Mouse (Mus musculus): Measurements from ENCODE around the gene Vrk3. TPM values are rescaled to one million over a fixed set of nuclear protein-coding genes. Genes with fewer than 3 reads are reported as not detected.

The Vrk3 gene
- polyA plus RNA-seq, 1 experiment from 2014 or later: 35.2 TPM

DNA sequence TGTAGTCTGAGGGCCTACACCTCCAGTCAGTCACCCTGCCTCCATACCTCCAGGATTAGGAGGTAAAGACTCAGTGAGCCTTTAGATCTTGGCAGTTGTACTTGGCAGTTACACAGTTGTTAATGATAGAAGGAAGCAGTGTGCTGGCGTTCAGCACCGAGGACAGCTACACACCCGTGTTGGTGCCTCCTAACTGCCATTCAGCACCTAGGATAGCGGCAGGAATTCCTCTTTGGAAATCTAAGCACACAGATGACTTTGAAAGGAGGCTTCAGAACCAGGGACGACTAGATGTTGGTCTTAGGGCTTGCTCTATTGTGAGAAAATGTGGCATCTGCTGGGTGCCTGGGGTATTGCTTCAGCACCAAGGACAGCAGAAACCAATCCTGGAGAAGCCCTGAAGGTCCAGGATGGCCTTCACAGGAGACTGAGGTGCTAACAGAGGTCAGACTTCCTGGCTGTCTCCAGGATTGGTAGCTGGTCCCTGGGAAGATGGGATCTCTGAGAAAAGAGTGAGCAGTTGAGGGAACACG, 21.9 kb downstream of the Vrk3 start:
- H3K27me3 ChIP-seq (replicated peaks): no peaks in the 10 kb centered on the region
- no peaks in the 10 kb centered on the region for H3K4me1 ChIP-seq
- ATAC-seq (ENCODE audit: low FRiP score, low read depth): no peak
- no peak overlapping the region for H3K9ac ChIP-seq
- H3K27ac ChIP-seq: no peak overlapping the region
- H3K36me3 ChIP-seq: peaks cover 72% of the 10 kb centered on the region
- no peak overlapping the region for H3K4me3 ChIP-seq
- no peak overlapping the region for H3K4me2 ChIP-seq (replicated peaks)
- H3K9me3 ChIP-seq: no peaks in the 10 kb centered on the region
- WGBS: 16% methylated on average over 6 of the region's 6 CpGs

DNA sequence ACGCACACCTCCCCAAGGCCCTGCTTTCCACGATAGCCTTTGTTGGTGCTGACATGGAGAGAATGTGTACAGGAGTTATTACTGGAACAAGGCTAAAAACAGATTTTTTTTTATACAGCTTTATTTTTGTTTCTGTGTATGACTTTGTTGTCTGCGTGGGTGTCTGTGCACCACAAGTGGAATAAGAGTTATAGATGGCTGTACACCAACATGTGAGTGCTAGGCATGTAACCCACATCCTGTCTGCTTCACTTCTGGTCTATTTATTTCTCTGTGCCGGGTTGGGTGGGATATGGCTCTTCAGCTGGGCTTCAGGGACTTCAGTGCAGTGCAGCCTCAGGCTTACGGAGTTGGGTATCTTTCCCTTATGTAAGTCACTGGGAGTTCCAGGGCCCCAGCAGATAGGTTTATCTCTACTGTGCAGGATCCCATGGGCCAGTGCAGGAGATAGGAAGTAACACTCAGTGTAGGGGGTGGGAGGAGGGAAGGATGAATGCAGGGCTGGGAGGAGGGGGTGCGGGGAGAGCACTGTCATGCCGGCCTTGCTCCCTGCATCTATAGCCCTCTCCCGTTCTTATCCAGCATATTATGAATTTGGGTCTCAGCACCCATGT, 24.5 kb downstream of the Vrk3 start:
- Histone ChIP-seq H3K9ac (no peak overlapping the region), H3K4me3 (no peak overlapping the region), H3K36me3 (peaks cover 71% of the 10 kb centered on the region), H3K9me3 (no peaks in the 10 kb centered on the region), H3K4me2 (replicated peaks) (no peak overlapping the region), H3K27ac (no peak overlapping the region), H3K4me1 (no peaks in the 10 kb centered on the region), H3K27me3 (replicated peaks) (no peaks in the 10 kb centered on the region)
- WGBS: 94% methylated on average over 8 of the region's 8 CpGs
- ATAC-seq (ENCODE audit: low FRiP score, low read depth): no peak

DNA sequence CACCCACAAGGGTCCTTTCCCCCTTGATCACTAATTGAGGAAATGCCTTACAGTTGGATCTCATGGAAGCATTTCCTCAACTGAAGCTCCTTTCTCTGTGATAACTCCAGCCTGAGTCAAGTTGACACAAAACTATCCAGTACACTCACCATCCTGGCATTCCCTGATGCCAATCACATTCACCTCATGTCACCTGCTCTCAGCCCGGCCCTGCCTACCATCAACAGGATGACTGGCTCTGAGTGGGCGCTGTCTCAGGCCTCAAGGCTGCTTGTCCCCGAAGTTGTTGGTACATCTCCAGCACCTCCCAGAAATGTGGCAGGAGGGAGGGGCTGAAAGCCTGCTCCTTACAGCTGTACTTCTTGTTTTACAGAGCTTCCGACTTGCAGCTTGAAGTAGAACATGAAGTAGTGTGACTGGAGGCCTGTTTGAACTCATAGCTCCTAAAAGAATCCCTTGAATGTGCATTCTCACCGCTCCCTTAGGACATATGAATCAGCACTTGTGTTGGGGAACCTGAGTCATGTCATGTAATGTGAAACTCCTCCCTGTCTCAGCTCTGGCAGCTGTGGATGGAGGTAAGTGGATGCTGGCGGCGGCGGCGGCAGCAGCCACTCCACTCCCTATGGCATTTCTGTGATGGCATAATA, 28.8 kb downstream of the Vrk3 start:
- no peak for ATAC-seq (ENCODE audit: low FRiP score, low read depth)
- 93% methylated on average over 9 of the region's 9 CpGs for WGBS
- Histone ChIP-seq H3K27ac (no peak overlapping the region), H3K4me3 (no peak overlapping the region), H3K4me2 (replicated peaks) (no peak overlapping the region), H3K9ac (no peak overlapping the region), H3K9me3 (no peaks in the 10 kb centered on the region), H3K27me3 (replicated peaks) (no peaks in the 10 kb centered on the region), H3K36me3 (peaks cover 51% of the 10 kb centered on the region), H3K4me1 (no peaks in the 10 kb centered on the region)

DNA sequence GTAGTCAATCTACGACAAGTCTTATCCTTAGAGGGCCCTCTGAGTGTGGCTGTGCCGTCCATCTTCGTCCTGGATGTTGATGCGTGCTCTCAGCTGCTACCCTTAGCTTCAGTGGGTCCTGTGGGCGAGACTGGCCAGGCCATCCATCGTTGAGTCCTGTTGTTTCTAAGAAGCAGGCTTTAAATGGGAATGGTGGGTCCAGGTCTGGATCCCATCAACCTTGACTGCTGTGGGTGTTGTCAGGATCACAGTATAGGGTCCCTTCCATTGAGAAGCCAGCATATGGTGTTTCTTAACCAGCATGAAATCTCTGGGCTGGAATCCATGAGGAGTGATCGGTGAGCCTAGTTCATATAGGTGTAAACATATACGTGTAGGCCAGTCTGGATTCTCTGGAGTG, 31.9 kb downstream of the Vrk3 start:
- Histone ChIP-seq H3K9me3 (no peaks in the 10 kb centered on the region), H3K27ac (no peak overlapping the region), H3K27me3 (replicated peaks) (no peaks in the 10 kb centered on the region), H3K36me3 (peaks cover 32% of the 10 kb centered on the region), H3K4me1 (no peaks in the 10 kb centered on the region), H3K4me2 (replicated peaks) (no peak overlapping the region), H3K9ac (no peak overlapping the region), H3K4me3 (no peak overlapping the region)
- ATAC-seq (ENCODE audit: low FRiP score, low read depth): no peak
- WGBS: 88% methylated on average over 8 of the region's 8 CpGs

DNA sequence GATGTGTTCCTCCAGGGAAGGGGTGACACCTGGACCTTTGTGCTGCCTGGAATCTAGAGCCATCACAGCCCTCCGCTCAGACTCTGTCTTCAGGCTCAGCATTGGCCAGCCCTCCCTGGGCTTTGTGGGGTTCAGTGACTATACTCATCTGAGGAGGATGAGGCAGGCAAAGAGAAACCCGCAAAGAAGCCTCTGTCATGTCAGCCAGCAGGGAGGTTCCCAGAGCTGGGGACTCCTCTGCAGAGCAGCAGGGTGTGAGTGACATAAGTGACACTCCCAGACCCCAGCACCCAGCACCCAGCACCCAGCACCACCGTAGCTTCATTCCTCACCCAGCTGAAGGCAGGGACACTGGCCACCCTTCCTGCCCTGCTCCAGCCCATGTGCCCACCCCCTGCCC, 41.3 kb downstream of the Vrk3 start:
- no peak for ATAC-seq (ENCODE audit: low FRiP score, low read depth)
- WGBS: 74% methylated on average over 3 of the region's 3 CpGs
- H3K27me3 ChIP-seq (replicated peaks): no peaks in the 10 kb centered on the region
- H3K36me3 ChIP-seq: no peaks in the 10 kb centered on the region
- H3K4me3 ChIP-seq: no peak overlapping the region
- no peaks in the 10 kb centered on the region for H3K4me1 ChIP-seq
- no peaks in the 10 kb centered on the region for H3K9me3 ChIP-seq
- H3K4me2 ChIP-seq (replicated peaks): no peak overlapping the region
- H3K9ac ChIP-seq: no peak overlapping the region
- H3K27ac ChIP-seq: no peak overlapping the region

DNA sequence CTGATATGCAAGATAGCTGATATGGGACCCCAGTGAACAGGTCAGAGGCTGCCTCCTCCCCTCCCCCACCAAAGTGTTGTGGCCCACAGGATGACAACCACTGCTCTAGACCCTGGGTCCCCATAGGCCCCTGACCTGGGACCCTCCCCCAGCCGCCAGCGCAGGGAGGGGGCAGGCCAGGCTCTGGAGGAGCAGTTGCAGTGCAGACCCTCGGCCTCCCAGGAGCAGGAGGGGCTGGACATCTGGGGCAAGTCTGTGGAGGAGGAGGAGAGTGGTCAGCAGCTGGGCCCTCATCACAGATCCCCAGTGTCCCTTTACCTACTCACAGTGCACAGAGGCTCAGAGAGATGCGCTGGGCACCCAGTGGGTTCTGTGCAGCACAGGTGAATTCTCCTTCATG, 41.9 kb downstream of the Vrk3 start:
- no peaks in the 10 kb centered on the region for H3K4me1 ChIP-seq
- H3K4me2 ChIP-seq (replicated peaks): no peak overlapping the region
- no peak overlapping the region for H3K9ac ChIP-seq
- no peak overlapping the region for H3K4me3 ChIP-seq
- no peaks in the 10 kb centered on the region for H3K9me3 ChIP-seq
- ATAC-seq (ENCODE audit: low FRiP score, low read depth): no peak
- H3K36me3 ChIP-seq: no peaks in the 10 kb centered on the region
- H3K27ac ChIP-seq: no peak overlapping the region
- no peaks in the 10 kb centered on the region for H3K27me3 ChIP-seq (replicated peaks)
- 56% methylated on average over 4 of the region's 4 CpGs for WGBS

DNA sequence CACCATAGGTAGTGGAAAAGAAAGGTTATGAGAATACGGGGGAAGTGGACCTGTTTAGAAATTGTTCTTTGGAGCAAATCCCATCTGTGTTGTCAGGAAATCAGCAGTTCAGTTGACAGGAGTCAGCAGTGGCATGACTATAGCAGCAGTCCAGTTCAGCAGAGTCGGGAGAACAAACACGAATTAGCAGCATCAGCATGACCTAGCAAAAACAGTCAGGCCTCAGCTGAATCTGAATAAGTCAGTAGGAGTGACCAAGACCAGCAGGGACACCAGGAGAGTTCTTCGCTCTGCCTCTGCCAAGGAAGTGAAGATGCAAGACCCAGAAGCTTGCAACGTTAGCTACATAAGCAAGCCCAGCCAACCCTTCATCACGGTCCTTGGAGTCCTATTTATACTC, 44.6 kb downstream of the Vrk3 start:
- no peaks in the 10 kb centered on the region for H3K4me1 ChIP-seq
- H3K4me3 ChIP-seq: no peak overlapping the region
- H3K9me3 ChIP-seq: no peaks in the 10 kb centered on the region
- 81% methylated on average over 6 of the region's 6 CpGs for WGBS
- H3K27ac ChIP-seq: no peak overlapping the region
- no peak overlapping the region for H3K4me2 ChIP-seq (replicated peaks)
- H3K9ac ChIP-seq: no peak overlapping the region
- ATAC-seq (ENCODE audit: low FRiP score, low read depth): no peak
- no peaks in the 10 kb centered on the region for H3K36me3 ChIP-seq
- H3K27me3 ChIP-seq (replicated peaks): no peaks in the 10 kb centered on the region

DNA sequence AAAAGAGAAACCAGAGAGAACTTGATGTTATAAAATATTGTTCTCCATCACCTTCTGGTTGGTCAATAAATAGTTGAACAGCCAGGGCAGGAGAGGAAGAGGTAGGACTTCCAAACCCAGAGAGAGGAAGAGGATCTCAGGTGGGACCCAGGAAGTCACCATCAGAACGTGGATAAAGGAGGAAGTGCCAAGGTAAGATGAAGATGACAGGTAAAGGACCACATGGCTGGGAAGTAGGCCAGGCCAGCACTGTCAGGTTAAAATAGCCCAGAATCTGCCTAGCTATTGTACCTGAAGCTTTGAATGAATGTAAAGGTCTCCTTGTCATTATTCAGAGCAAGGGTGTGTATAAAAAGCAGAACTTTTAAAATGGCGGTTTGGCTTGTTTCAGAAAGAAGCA, 60.7 kb downstream of the Vrk3 start:
- no peak for ATAC-seq (ENCODE audit: low FRiP score, low read depth)
- H3K4me1 ChIP-seq: no peaks in the 10 kb centered on the region
- peaks cover 6% of the 10 kb centered on the region; the same call in 1 of the 2 replicates for H3K36me3 ChIP-seq
- H3K9me3 ChIP-seq: no peaks in the 10 kb centered on the region
- H3K27ac ChIP-seq: no peak overlapping the region
- H3K4me2 ChIP-seq (replicated peaks): no peak overlapping the region
- H3K9ac ChIP-seq: no peak overlapping the region
- WGBS: 83% methylated on average over 2 of the region's 2 CpGs
- H3K4me3 ChIP-seq: no peak overlapping the region
- H3K27me3 ChIP-seq (replicated peaks): no peaks in the 10 kb centered on the region

DNA sequence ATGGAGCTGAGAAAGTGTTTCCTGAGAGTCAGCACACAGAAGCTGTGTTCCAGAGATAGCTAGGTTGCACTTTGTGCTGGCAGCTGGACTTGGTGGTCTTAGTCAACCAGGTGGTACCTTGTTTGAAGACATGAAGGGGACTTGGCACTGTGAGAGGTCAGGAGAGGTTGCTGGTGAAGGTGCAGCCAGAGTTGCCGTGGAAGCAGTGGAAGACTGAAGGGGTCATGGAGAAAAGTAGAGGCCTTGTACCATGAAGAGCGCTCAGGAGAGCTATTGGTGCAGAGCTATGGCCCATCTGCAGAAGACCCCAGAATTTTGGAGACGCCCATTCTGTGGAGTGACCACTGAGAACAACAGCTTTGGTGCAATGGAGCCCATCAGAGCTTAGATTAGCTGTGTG, 61.3 kb downstream of the Vrk3 start:
- H3K9me3 ChIP-seq: no peaks in the 10 kb centered on the region
- no peak overlapping the region for H3K9ac ChIP-seq
- H3K4me1 ChIP-seq: 0 out of 2 replicates have a peak, but pooled peaks cover 1% of the 10 kb centered on the region
- H3K4me2 ChIP-seq (replicated peaks): no peak overlapping the region
- H3K27ac ChIP-seq: no peak overlapping the region
- peaks cover 6% of the 10 kb centered on the region; the same call in 1 of the 2 replicates for H3K36me3 ChIP-seq
- ATAC-seq (ENCODE audit: low FRiP score, low read depth): no peak
- H3K4me3 ChIP-seq: no peak overlapping the region
- H3K27me3 ChIP-seq (replicated peaks): no peaks in the 10 kb centered on the region
- WGBS: 95% methylated on average over 3 of the region's 3 CpGs

DNA sequence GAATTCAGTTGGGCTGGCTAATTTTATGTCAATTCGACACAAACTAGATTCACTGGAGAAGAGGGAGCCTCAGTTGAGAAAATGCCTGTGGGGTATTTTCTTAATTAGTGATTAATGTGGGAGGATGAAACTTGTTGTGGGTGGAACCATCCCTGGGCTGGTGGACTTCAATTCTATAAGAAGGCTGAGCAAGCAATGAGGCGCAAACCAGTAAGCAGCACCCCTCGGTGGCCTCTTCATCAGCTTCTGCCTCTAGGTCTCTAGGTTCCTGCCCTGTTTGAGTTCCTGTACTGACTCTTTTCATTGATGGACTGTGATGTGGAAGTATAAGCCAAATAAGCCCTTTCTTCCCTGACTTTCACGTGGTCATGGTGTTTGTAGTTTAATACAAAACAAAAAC, 62.2 kb downstream of the Vrk3 start:
- Histone ChIP-seq H3K9ac (no peak overlapping the region), H3K27me3 (replicated peaks) (no peaks in the 10 kb centered on the region), H3K36me3 (peaks cover 6% of the 10 kb centered on the region; the same call in 1 of the 2 replicates), H3K4me1 (peaks cover 10% of the 10 kb centered on the region), H3K9me3 (no peaks in the 10 kb centered on the region), H3K4me3 (no peak overlapping the region), H3K27ac (no peak overlapping the region), H3K4me2 (replicated peaks) (no peak overlapping the region)
- WGBS: 85% methylated on average over 4 of the region's 4 CpGs
- no peak for ATAC-seq (ENCODE audit: low FRiP score, low read depth)

DNA sequence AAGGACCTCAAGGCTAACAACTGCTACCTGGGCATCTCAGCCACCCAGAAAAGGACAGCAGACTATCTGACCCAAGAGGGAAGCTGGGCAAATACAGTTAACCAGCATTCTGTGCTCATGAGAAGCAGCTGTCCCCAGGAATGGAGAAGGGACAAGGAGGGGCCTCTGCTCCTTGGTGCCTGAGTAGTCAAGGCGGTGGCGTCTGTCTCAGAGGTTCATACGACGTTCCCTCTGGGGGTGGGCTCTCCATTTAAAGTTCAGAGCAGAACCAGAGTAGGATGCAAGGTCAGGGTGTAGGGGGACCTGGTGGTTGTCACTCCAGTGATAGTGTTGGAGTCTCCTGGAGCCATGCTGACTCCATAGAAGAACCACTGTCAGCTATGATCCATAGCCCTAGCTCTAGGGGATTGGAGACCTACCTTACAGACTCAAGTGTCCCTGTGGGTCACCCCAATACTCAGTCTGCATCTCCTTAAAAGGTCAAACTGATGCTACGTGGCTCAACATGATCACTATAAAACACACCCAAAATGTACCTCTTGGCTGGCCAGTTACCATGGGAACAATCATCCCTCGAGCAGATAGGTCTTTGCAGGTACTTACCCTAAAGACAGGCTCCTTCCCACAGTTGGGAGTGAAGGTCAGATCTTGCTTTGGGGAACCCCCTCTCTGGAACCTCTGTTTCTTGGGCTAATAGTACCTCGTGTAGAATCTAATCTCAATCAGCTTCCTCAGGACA, 62.8 kb downstream of the Vrk3 start:
- no peak overlapping the region for H3K4me3 ChIP-seq
- H3K9me3 ChIP-seq: no peaks in the 10 kb centered on the region
- 89% methylated on average over 7 of the region's 7 CpGs for WGBS
- no peak overlapping the region for H3K9ac ChIP-seq
- ATAC-seq (ENCODE audit: low FRiP score, low read depth): no peak
- peaks cover 11% of the 10 kb centered on the region for H3K4me1 ChIP-seq
- no peak overlapping the region for H3K4me2 ChIP-seq (replicated peaks)
- peaks cover 6% of the 10 kb centered on the region; the same call in 1 of the 2 replicates for H3K36me3 ChIP-seq
- no peaks in the 10 kb centered on the region for H3K27me3 ChIP-seq (replicated peaks)
- H3K27ac ChIP-seq: no peak overlapping the region

DNA sequence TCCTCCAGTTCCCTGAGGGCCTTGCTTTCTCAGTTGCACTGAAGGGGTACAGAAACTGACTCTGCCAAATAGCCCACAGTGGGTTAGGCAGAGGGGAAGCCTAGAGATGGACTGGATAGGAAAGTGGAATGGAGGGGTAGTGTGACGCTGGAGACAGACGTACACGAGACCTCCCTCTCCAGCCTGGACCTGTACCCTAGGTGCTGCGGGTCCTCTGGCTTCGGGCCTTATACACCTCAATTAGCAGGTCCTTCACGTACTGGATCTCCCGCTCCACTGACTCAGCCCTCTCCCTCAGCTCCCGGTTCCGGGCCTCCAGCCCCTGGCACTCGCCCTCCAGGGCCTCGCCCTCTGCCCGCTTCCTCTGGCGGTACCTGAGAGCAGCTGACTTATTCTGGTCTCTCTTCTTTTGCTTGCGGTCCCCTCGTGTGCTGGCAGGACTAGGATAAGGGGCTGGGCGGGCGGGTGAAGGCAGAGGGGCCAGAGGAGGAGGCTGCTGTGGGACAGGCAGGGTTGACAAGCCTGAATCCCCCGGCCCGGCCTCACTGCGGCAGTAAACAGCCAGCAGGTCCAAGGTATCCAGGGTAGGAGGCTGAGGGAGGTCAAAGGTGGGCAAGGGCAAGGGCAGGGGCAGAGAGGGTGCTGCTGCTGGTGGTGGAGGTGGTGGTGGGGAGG, 64.6 kb downstream of the Vrk3 start:
- H3K27me3 ChIP-seq (replicated peaks): no peaks in the 10 kb centered on the region
- no peaks in the 10 kb centered on the region for H3K9me3 ChIP-seq
- no peak for ATAC-seq (ENCODE audit: low FRiP score, low read depth)
- H3K27ac ChIP-seq: no peak overlapping the region
- peaks cover 6% of the 10 kb centered on the region; the same call in 1 of the 2 replicates for H3K36me3 ChIP-seq
- H3K4me3 ChIP-seq: no peak overlapping the region
- 89% methylated on average over 19 of the region's 20 CpGs for WGBS
- no peak overlapping the region for H3K9ac ChIP-seq
- peaks cover 22% of the 10 kb centered on the region for H3K4me1 ChIP-seq
- no peak overlapping the region for H3K4me2 ChIP-seq (replicated peaks)

Data from neural tube, embryonic 12.5 days (tissue).